Comparison of ENCODE assay signal across 16 mouse cellular contexts in the genomic region with DNA sequence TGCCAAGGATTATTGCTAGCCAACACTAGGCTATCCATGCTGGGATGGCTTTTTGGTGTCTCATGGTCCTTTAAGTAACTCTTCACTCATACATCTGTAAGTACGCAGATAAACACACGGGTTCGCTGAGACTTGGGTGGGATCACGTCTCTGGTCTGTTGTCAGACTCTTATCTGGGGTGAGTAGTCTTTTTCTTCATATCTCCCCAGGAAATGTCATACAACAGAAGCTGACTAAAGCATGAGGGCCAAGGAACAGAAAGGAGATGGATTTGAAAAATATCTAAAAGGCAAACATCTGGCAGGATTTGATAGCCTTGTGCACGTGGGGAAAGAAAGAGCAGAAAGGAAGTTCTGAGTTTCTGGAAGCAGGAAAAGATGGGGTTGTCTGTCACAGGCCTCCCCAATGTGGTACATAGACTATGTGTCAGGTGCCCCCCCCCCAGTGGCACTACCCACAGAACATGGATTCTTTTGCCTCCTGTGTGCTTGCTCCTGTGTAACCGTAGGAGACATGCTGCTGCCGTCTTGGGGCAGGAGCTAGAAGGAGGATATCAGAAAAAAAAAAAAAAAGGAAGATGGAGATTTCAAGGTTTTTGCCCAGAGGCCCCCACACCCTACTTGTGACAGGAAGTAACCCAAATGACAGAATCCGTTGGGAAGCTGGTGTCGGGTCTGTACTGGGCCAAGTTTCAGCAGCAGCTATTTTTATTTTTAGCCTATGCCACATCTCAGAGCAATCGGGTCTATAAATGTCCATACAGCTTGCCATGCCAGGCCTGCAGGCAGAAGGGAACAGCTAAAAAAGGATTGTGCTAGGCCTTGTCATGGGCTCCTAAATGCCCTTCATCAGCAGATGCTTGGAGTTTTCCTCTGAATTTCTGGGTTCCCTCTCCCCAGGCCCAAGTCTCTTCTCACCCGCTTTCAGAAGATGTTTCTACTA. TPM values are rescaled to one million over a fixed set of nuclear protein-coding genes. Genes with fewer than 3 reads are reported as not detected.
A peak's percentile ranks its signal among the peaks of the same experiment; 100 is the strongest.
DNase-seq lines count a peak whose midpoint lies in the region; ATAC-seq lines count a peak whose summit lies in the region.
"Had no signal": no experiment of that assay in that cellular context is flagged by ENCODE, and none has a peak within 500 bp of the region (broad histone marks: within the 10 kb centered on the region; RNA-seq: fewer than 3 reads in every experiment).

No protein-coding gene starts in this region.

- no peak overlapping the region; the same call in 1 of the 2 replicates for H3K9ac ChIP-seq in liver, embryonic 11.5 days (ENCODE audit: low read depth, low read length)
- no peak overlapping the region for H3K9ac ChIP-seq in hindbrain, embryonic 14.5 days
- H3K9ac ChIP-seq: embryonic facial prominence, embryonic 15.5 days had no signal

- WGBS in liver, embryonic 11.5 days: 38% methylated on average over 11 of the region's 11 CpGs
- WGBS in hindbrain, embryonic 14.5 days: 87% methylated on average over 11 of the region's 11 CpGs

- H3K27me3 ChIP-seq in liver, embryonic 11.5 days (replicated peaks; ENCODE audit: control insufficient read depth, insufficient read depth, low read length): no peaks in the 10 kb centered on the region
- H3K27me3 ChIP-seq in hindbrain, embryonic 14.5 days (ENCODE audit: control insufficient read depth, insufficient read depth, low read length): no peaks in the 10 kb centered on the region
- H3K27me3 ChIP-seq: embryonic facial prominence, embryonic 15.5 days had no signal

- peak; percentile 94 for ATAC-seq in erythroblast, adult 5-6 weeks (replicated peaks; ENCODE audit: low FRiP score, poor library complexity, severe bottlenecking)
- peak; percentile 97 for ATAC-seq in liver, embryonic 11.5 days (replicated peaks; ENCODE audit: low FRiP score)
- ATAC-seq in hindbrain, embryonic 14.5 days (ENCODE audit: low FRiP score): no peak

- no peaks in the 10 kb centered on the region for H3K9me3 ChIP-seq in liver, embryonic 11.5 days (ENCODE audit: control insufficient read depth, low read length)
- no peaks in the 10 kb centered on the region for H3K9me3 ChIP-seq in hindbrain, embryonic 14.5 days (ENCODE audit: control insufficient read depth, low read length)
- H3K9me3 ChIP-seq: embryonic facial prominence, embryonic 15.5 days; limb, embryonic 10.5 days had no signal

- peak overlapping the region; percentile 43 for H3K4me2 ChIP-seq in liver, embryonic 11.5 days
- H3K4me2 ChIP-seq in hindbrain, embryonic 14.5 days (replicated peaks): no peak overlapping the region
- H3K4me2 ChIP-seq: embryonic facial prominence, embryonic 15.5 days had no signal

- H3K4me1 ChIP-seq in liver, embryonic 11.5 days (replicated peaks; ENCODE audit: control insufficient read depth, insufficient read depth, low read length): peaks cover 14% of the 10 kb centered on the region
- H3K4me1 ChIP-seq in hindbrain, embryonic 14.5 days (replicated peaks; ENCODE audit: control insufficient read depth, insufficient read depth, low read length): no peaks in the 10 kb centered on the region
- H3K4me1 ChIP-seq: embryonic facial prominence, embryonic 15.5 days; limb, embryonic 10.5 days had no signal

- H3K36me3 ChIP-seq in liver, embryonic 11.5 days (ENCODE audit: control insufficient read depth, insufficient read depth, low read length): no peaks in the 10 kb centered on the region
- no peaks in the 10 kb centered on the region for H3K36me3 ChIP-seq in hindbrain, embryonic 14.5 days (replicated peaks; ENCODE audit: control insufficient read depth, insufficient read depth)
- H3K36me3 ChIP-seq: embryonic facial prominence, embryonic 15.5 days; limb, embryonic 10.5 days had no signal

- peak; percentile 38 for DNase-seq in gastrocnemius, adult 18-20 months (ENCODE audit: low spot score)
- no peak for DNase-seq in gastrocnemius, postnatal 10 days
- DNase-seq in 416B (ENCODE audit: low read depth): peak; percentile 18
- no peak for DNase-seq in liver, embryonic 11.5 days (ENCODE audit: low spot score)
- no peak for DNase-seq in ovary, postnatal 10 days (ENCODE audit: low spot score)
- no peak for DNase-seq in adrenal gland, postnatal 25 days
- DNase-seq in hindbrain, embryonic 14.5 days (ENCODE audit: low spot score): no peak
- DNase-seq: adrenal gland, postnatal 14 days; cerebellum, postnatal 14 days; gastrocnemius, postnatal 36 days; kidney, adult 18-20 months; lung, postnatal 14 days had no signal

- H3K27ac ChIP-seq in liver, embryonic 11.5 days (ENCODE audit: low read depth, low read length): peak overlapping the region; percentile 89
- H3K27ac ChIP-seq in hindbrain, embryonic 14.5 days: no peak overlapping the region
- H3K27ac ChIP-seq: embryonic facial prominence, embryonic 15.5 days; limb, embryonic 10.5 days had no signal

- no peak overlapping the region for H3K4me3 ChIP-seq in liver, embryonic 11.5 days (ENCODE audit: low read depth, low read length)
- H3K4me3 ChIP-seq in hindbrain, embryonic 14.5 days (replicated peaks; ENCODE audit: low read length): no peak overlapping the region
- H3K4me3 ChIP-seq: embryonic facial prominence, embryonic 15.5 days; limb, embryonic 10.5 days had no signal

RNA-seq across cellular contexts. Expression of a gene that starts 1.0 kb away (rescaled TPM):
- 1 to 10 TPM in 1 of 2 experiments, not detected in 1; 1.1 TPM for total RNA-seq in gastrocnemius, adult 18-20 months (2021)
- not detected for total RNA-seq in gastrocnemius, postnatal 10 days (2021)
- not detected in 2 replicates for total RNA-seq in erythroblast, adult 5-6 weeks (2015; ENCODE audit: low replicate concordance)
- total RNA-seq in erythroblast, adult 5-6 weeks (2017; ENCODE audit: low replicate concordance): 12.1 TPM in 1 of 2 replicates, not detected in the other
- 2.1 and 2.2 TPM in 2 replicates for polyA plus RNA-seq in liver, embryonic 11.5 days (2014; fragmentation: Nextera tagmentation; extraction: Ambion mirVana)
- not detected in 2 replicates for total RNA-seq in adrenal gland, postnatal 25 days (2021)
- polyA plus RNA-seq in hindbrain, embryonic 14.5 days (2014; fragmentation: Nextera tagmentation; extraction: Ambion mirVana): 1.1 and 1.9 TPM in 2 replicates
- total RNA-seq: adrenal gland, postnatal 14 days; gastrocnemius, postnatal 36 days; layer of hippocampus, adult 8-10 months had no signal

RNA-seq across cellular contexts. Expression of a gene that starts 7.9 kb away (rescaled TPM):
- 1 to 10 TPM; 3.4 to 4.8 TPM for total RNA-seq in gastrocnemius, adult 18-20 months (2021)
- 10 to 100 TPM in 1 of 2 experiments, 1 to 10 TPM in 1; 8.9 to 13.4 TPM for total RNA-seq in gastrocnemius, postnatal 10 days (2021)
- total RNA-seq in erythroblast, adult 5-6 weeks (2015; ENCODE audit: low replicate concordance): 234 and 283 TPM in 2 replicates
- total RNA-seq in erythroblast, adult 5-6 weeks (2017; ENCODE audit: low replicate concordance): 177 and 200 TPM in 2 replicates
- 41.8 and 44.8 TPM in 2 replicates for polyA plus RNA-seq in liver, embryonic 11.5 days (2014; fragmentation: Nextera tagmentation; extraction: Ambion mirVana)
- total RNA-seq in adrenal gland, postnatal 25 days (2021): 29.0 and 29.9 TPM in 2 replicates
- polyA plus RNA-seq in hindbrain, embryonic 14.5 days (2014; fragmentation: Nextera tagmentation; extraction: Ambion mirVana): 19.2 and 19.6 TPM in 2 replicates

Comparison
In these comparisons a context has a peak if more than half of its experiments do, and no peak if none do; other contexts are left out.
1. DNase-seq: peak in gastrocnemius, adult 18-20 months (single experiment) and 416B (single experiment); none in gastrocnemius, postnatal 10 days (single experiment), liver, embryonic 11.5 days (single experiment), ovary, postnatal 10 days (single experiment), adrenal gland, postnatal 25 days (single experiment) and hindbrain, embryonic 14.5 days (single experiment).